Mouse (Mus musculus) myocyte (in vitro differentiated cells): ENCODE data around the gene Stat3. TPM values are rescaled to one million over a fixed set of nuclear protein-coding genes. Genes with fewer than 3 reads are reported as not detected.

Experiments
- H3K27me3 ChIP-seq: one replicate; pipeline ENCODE4 v1.6.1; 2011; ENCODE audit not compliant: control insufficient read depth, insufficient read depth, insufficient read length
- H3K36me3 ChIP-seq: one replicate; pipeline ENCODE4 v1.6.1; 2011; ENCODE audit not compliant: control insufficient read depth, insufficient read depth
- H3K4me2 ChIP-seq: one replicate; pipeline ENCODE4 v1.6.1; 2011; ENCODE audit warnings: low read depth, control low read depth
- H3K4me3 ChIP-seq: one replicate; pipeline ENCODE4 v1.5.1; 2011; ENCODE audit warnings: mild to moderate bottlenecking, control low read depth, moderate library complexity
- H3K79me2 ChIP-seq: one replicate; pipeline ENCODE4 v1.6.1; 2011; ENCODE audit not compliant: control insufficient read depth, insufficient read depth
- H3ac ChIP-seq: one replicate; pipeline ENCODE4 v1.6.1; 2011; ENCODE audit not compliant: control insufficient read depth, insufficient read length
- CEBPB ChIP-seq: IDR thresholded peaks from 2 replicates; pipeline ENCODE4 v1.6.1; 2011; ENCODE audit warnings: mild to moderate bottlenecking, moderate library complexity; ENCODE audit not compliant: poor library complexity, insufficient read depth, severe bottlenecking
- E2F4 ChIP-seq: IDR thresholded peaks from one replicate; pipeline ENCODE4 v1.6.1; 2011; ENCODE audit warnings: mild to moderate bottlenecking, control low read depth, moderate library complexity; ENCODE audit not compliant: insufficient read depth
- MAX ChIP-seq: IDR thresholded peaks from one replicate; pipeline ENCODE4 v1.6.1; 2011; ENCODE audit warnings: low read depth, mild to moderate bottlenecking, control low read depth
- MYOD1 ChIP-seq, 3 experiments: IDR thresholded peaks; one replicate each; pipeline ENCODE4 v1.6.1; 2011; ENCODE audit warnings: control low read depth in 2 of 3, low read depth in 2 of 3, mild to moderate bottlenecking in 2 of 3, moderate library complexity in 1 of 3; ENCODE audit not compliant: insufficient read length in 2 of 3, control insufficient read depth in 1 of 3
- MYOG ChIP-seq, 3 experiments: IDR thresholded peaks; one replicate each; pipeline ENCODE4 v1.6.1; 2011; ENCODE audit warnings: control low read depth in 2 of 3, low read depth in 2 of 3, mild to moderate bottlenecking in 2 of 3; ENCODE audit not compliant: insufficient read length in 2 of 3, control insufficient read depth in 1 of 3, insufficient read depth in 1 of 3
- POLR2A ChIP-seq: IDR thresholded peaks from one replicate; pipeline ENCODE4 v1.6.1; 2011; ENCODE audit warnings: low read depth, mild to moderate bottlenecking, control low read depth, moderate library complexity; ENCODE audit not compliant: insufficient read length
- POLR2AphosphoS2 ChIP-seq: IDR thresholded peaks from one replicate; pipeline ENCODE4 v1.6.1; 2011; ENCODE audit warnings: low read depth, control low read depth; ENCODE audit not compliant: insufficient read length
- REST ChIP-seq: IDR thresholded peaks from one replicate; pipeline ENCODE4 v1.6.1; 2011; ENCODE audit warnings: mild to moderate bottlenecking, control low read depth, moderate library complexity; ENCODE audit not compliant: insufficient read depth, insufficient read length
- SRF ChIP-seq: IDR thresholded peaks from one replicate; pipeline ENCODE4 v1.6.1; 2011; ENCODE audit warnings: low read depth; ENCODE audit not compliant: control insufficient read depth, insufficient read length
- TCF12 ChIP-seq: IDR thresholded peaks from one replicate; pipeline ENCODE4 v1.6.1; 2011; ENCODE audit warnings: mild to moderate bottlenecking, control low read depth; ENCODE audit not compliant: poor library complexity, insufficient read depth, severe bottlenecking
- TCF3 ChIP-seq: IDR thresholded peaks from one replicate; pipeline ENCODE4 v1.6.1; 2011; ENCODE audit warnings: low read depth, control low read depth; ENCODE audit not compliant: insufficient read length
- USF1 ChIP-seq: IDR thresholded peaks from one replicate; pipeline ENCODE4 v1.6.1; 2011; ENCODE audit warnings: low read depth, mild to moderate bottlenecking, control low read depth, moderate library complexity
- polyA plus RNA-seq: library from polyadenylated mRNA; unstranded; fragments of >200 nt; fragmentation: generic; extraction: Trizol; gene quantifications from one replicate; pipeline ENCODE4 v1.2.1, GENCODE M21; 2012; ENCODE audit warnings: missing spikeins

The Stat3 gene
- polyA plus RNA-seq, 1 experiment, result 93.7 TPM

DNA sequence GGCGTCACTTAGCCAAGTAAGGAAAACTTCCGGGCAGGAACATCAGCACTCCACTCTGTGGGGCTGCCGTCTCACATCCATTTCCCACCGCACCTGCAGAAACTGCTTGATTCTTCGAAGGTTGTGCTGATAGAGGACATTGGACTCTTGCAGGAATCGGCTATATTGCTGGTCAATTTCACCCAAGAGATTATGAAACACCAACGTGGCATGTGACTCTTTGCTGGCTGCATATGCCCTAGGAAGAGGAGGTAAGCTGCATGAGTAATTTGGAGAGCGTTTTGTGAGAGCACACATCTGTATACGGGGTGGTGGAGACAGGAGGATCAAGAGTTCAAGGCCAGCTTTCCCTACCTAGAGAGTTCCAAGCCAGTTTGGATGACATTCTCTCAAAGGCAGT lies 30.8 kb downstream of the Stat3 start:
- TF ChIP-seq POLR2AphosphoS2 (no peak), MYOD1 (IDR thresholded peaks at IDR 0.05; ENCODE audit: control insufficient read depth in 1 of 3, insufficient read length in 2 of 3, low read depth in 2 of 3) (no peak), MYOG (IDR thresholded peaks at IDR 0.05; ENCODE audit: control insufficient read depth in 1 of 3, insufficient read depth in 1 of 3, insufficient read length in 2 of 3, low read depth in 2 of 3) (no peak), SRF (no peak), MAX (no peak), POLR2A (no peak), TCF12 (no peak), REST (no peak), TCF3 (no peak), E2F4 (no peak), CEBPB (no peak), USF1 (no peak)
- no peak overlapping the region for H3K4me2 ChIP-seq
- H3ac ChIP-seq, result no peak overlapping the region
- H3K4me3 ChIP-seq, result no peak overlapping the region
- peaks cover 60% of the 10 kb centered on the region for H3K36me3 ChIP-seq
- peaks cover 15% of the 10 kb centered on the region for H3K79me2 ChIP-seq
- no peaks in the 10 kb centered on the region for H3K27me3 ChIP-seq

DNA sequence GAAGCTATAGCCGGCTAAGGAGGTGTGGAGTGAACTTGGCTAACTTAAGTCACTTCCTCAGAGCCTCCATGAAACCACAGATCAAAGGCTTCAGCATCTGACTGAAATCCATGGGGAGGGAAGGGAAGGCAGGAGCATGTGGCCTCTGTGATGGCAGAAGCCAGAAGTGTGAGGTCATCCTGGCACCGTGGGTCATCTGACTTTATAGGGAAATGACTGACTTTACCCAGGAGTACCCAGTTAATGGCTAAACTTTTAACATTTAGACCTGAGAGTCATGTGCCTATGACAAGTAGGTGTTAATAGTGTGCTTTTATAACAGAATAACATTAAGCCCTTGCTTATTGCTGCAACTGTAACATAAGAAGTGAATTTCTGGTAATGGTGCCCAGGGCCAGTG lies 31.2 kb downstream of the Stat3 start:
- H3ac ChIP-seq, result no peak overlapping the region
- no peaks in the 10 kb centered on the region for H3K27me3 ChIP-seq
- peaks cover 11% of the 10 kb centered on the region for H3K79me2 ChIP-seq
- no peak overlapping the region for H3K4me2 ChIP-seq
- TF ChIP-seq MYOG (IDR thresholded peaks at IDR 0.05; ENCODE audit: control insufficient read depth in 1 of 3, insufficient read depth in 1 of 3, insufficient read length in 2 of 3, low read depth in 2 of 3) (no peak), E2F4 (no peak), TCF3 (no peak), SRF (no peak), USF1 (no peak), POLR2AphosphoS2 (no peak), TCF12 (no peak), MAX (no peak), MYOD1 (IDR thresholded peaks at IDR 0.05; ENCODE audit: control insufficient read depth in 1 of 3, insufficient read length in 2 of 3, low read depth in 2 of 3) (no peak), POLR2A (no peak)
- peaks cover 63% of the 10 kb centered on the region for H3K36me3 ChIP-seq
- no peak overlapping the region for H3K4me3 ChIP-seq

DNA sequence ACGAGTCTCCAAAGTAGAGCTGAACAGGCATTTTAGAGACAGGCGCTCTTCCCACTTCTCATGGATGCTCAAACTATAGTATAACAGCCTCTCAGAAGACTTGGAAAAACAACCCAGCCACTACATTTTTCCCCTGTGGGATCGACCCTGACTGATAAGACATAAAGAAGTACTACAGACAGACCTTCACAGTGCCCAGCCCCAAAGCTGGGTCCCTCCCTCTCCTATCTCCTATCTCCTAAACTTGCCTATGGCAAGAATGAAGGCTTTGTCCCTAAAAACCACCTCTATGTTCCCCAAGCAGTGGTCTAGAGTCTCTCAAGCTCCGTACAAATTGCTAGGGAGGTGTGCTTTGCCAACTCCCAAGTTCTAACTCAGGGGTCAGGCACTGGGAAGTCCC lies 32.5 kb downstream of the Stat3 start:
- Histone ChIP-seq H3K4me2 (no peak overlapping the region), H3K36me3 (peaks cover 76% of the 10 kb centered on the region), H3K4me3 (no peak overlapping the region), H3ac (no peak overlapping the region), H3K27me3 (no peaks in the 10 kb centered on the region), H3K79me2 (peaks cover 8% of the 10 kb centered on the region)
- no peak for TF ChIP-seq POLR2A
- no peak for TF ChIP-seq USF1
- no peak for TF ChIP-seq TCF3
- TF ChIP-seq SRF, result no peak
- no peak for TF ChIP-seq CEBPB
- TF ChIP-seq MYOG (IDR thresholded peaks at IDR 0.05; ENCODE audit: control insufficient read depth in 1 of 3, insufficient read depth in 1 of 3, insufficient read length in 2 of 3, low read depth in 2 of 3), result no peak
- TF ChIP-seq REST, result no peak
- TF ChIP-seq MYOD1 (IDR thresholded peaks at IDR 0.05; ENCODE audit: control insufficient read depth in 1 of 3, insufficient read length in 2 of 3, low read depth in 2 of 3), result no peak
- TF ChIP-seq E2F4, result no peak
- no peak for TF ChIP-seq POLR2AphosphoS2

DNA sequence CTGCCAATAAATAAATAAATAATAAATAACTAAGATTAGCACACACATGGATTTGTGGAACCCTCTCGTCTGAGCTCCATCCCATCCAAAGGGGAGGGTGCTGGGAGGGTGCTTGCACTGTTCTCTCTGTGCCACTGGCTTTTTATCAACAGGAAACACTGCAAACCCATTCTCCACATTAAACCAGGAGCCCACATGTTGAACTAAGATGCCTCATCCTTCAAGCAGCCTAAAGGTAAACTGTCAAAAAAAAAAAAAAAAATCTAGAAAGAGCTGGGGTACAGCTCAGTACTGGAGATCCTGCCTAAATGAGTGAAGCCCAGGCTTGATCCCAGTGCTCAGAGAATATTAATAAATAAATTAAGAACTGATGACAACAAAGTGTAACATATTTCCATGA lies 33.4 kb downstream of the Stat3 start:
- Histone ChIP-seq H3K4me2 (no peak overlapping the region), H3ac (no peak overlapping the region), H3K4me3 (no peak overlapping the region), H3K27me3 (no peaks in the 10 kb centered on the region), H3K79me2 (no peaks in the 10 kb centered on the region), H3K36me3 (peaks cover 85% of the 10 kb centered on the region)
- TF ChIP-seq USF1 (no peak), MYOD1 (IDR thresholded peaks at IDR 0.05; ENCODE audit: control insufficient read depth in 1 of 3, insufficient read length in 2 of 3, low read depth in 2 of 3) (no peak), TCF3 (no peak), SRF (no peak), E2F4 (no peak), POLR2A (no peak), POLR2AphosphoS2 (no peak), CEBPB (no peak), REST (no peak), MAX (no peak), MYOG (IDR thresholded peaks at IDR 0.05; ENCODE audit: control insufficient read depth in 1 of 3, insufficient read depth in 1 of 3, insufficient read length in 2 of 3, low read depth in 2 of 3) (no peak), TCF12 (no peak)
